Mouse (Mus musculus) forebrain, postnatal 0 days (tissue): ENCODE measurements around the gene Gm36210. TPM values are rescaled to one million over a fixed set of nuclear protein-coding genes. Genes with fewer than 3 reads are reported as not detected.
A peak's percentile ranks its signal among the peaks of the same experiment; 100 is the strongest.

Experiments
- ATAC-seq: fragments of 200-750 bp; cut with Nextera tagmentation; 2 replicates; pipeline ENCODE4 v1.8.0; 2017; ENCODE audit warnings: mild to moderate bottlenecking, moderate library complexity
- DNase-seq: peaks from one replicate; pipeline ENCODE4 v3.0.0-alpha.2; 2015
- H3K27ac ChIP-seq: fragments of 300-500 bp; sonication (generic); 2 replicates; pipeline ENCODE4 v1.5.1; 2014; ENCODE audit warnings: low read depth, mild to moderate bottlenecking, antibody characterized with exemption, low read length, moderate library complexity, mixed read lengths
- H3K27me3 ChIP-seq: fragments of 300-500 bp; sonication (generic); 2 replicates; pipeline ENCODE4 v1.6.1; 2014; ENCODE audit warnings: mild to moderate bottlenecking, low read length, mixed read lengths; ENCODE audit not compliant: insufficient read depth
- H3K36me3 ChIP-seq: fragments of 300-500 bp; sonication (generic); 2 replicates; pipeline ENCODE4 v1.6.1; 2014; ENCODE audit warnings: mild to moderate bottlenecking, moderate library complexity; ENCODE audit not compliant: insufficient read depth
- H3K4me1 ChIP-seq: fragments of 300-500 bp; sonication (generic); 2 replicates; pipeline ENCODE4 v1.6.1; 2014; ENCODE audit warnings: antibody characterized with exemption; ENCODE audit not compliant: insufficient read depth
- H3K4me2 ChIP-seq: fragments of 300-500 bp; sonication (generic); 2 replicates; pipeline ENCODE4 v1.6.1; 2014; ENCODE audit warnings: low read depth, mild to moderate bottlenecking, moderate library complexity
- H3K4me3 ChIP-seq: fragments of 300-500 bp; sonication (generic); 2 replicates; pipeline ENCODE4 v1.5.1; 2014; ENCODE audit warnings: low read depth, low read length, mixed read lengths
- H3K9ac ChIP-seq: fragments of 300-500 bp; sonication (generic); 2 replicates; pipeline ENCODE4 v1.6.1; 2014; ENCODE audit warnings: mild to moderate bottlenecking
- H3K9me3 ChIP-seq: fragments of 300-500 bp; sonication (generic); 2 replicates; pipeline ENCODE4 v1.6.1; 2016; ENCODE audit warnings: low read length
- CTCF ChIP-seq: sonication (generic); IDR thresholded peaks from 2 replicates; pipeline ENCODE4 v1.5.1; 2016; ENCODE audit warnings: antibody characterized with exemption, control low read depth, low read depth
- WGBS: fragments of 180-500 bp; shearing (Covaris S2); extraction: QIAGEN DNeasy Blood & Tissue Kit; methylation state at CpG from one replicate; pipeline ENCODE4 v1.1.7; 2014; 5-methylcytosine and 5-hydroxymethylcytosine counted together
- polyA plus RNA-seq: library from polyadenylated mRNA; unstranded; fragments of >200 nt; fragmentation: Nextera tagmentation; extraction: Ambion mirVana; gene quantifications from 2 replicates; pipeline ENCODE4 v1.2.1, GENCODE M21; 2015
- total RNA-seq: library from RNA; depleted of rRNA; stranded (reverse); fragments of >200 nt; gene quantifications from 2 replicates; pipeline ENCODE4 v1.2.3, GENCODE M21; 2014

Gene Gm36210
- total and polyA plus RNA-seq, 2 experiments from 2014 or later, result 0.47 to 0.48 TPM

GRCm38 (mm10) chr7:4902404-4902803 lies 3.9 kb downstream of the Gm36210 start:
- Histone ChIP-seq H3K9ac (no peak overlapping the region), H3K4me2 (no peak overlapping the region), H3K9me3 (no peaks in the 10 kb centered on the region), H3K27me3 (no peaks in the 10 kb centered on the region), H3K4me1 (peaks cover 11% of the 10 kb centered on the region; the same call in 1 of the 2 replicates), H3K36me3 (no peaks in the 10 kb centered on the region), H3K4me3 (no peak overlapping the region), H3K27ac (no peak overlapping the region)
- TF ChIP-seq CTCF, result no peak
- no peak for ATAC-seq
- DNase-seq, result no peak
- WGBS, result 53% methylated on average over 9 of the region's 9 CpGs

DNA sequence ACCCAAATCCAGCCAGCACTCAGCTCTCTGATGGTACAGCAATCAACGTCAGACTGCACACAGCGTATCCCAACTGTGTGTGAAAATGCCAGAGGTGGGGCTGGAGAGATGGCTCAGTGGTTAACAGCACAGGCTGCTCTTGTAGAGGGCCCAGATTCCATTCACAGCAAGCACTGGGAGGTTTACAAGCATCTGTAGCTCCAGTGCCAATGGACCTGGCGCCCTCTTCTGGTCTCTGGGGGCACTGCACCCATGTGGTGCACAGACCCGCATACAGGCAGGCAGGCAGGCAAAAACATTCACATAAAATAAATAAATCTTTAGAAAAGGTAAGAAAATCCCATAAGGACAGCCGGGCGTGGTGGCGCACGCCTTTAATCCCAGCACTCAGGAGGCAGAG lies 5.1 kb downstream of the Gm36210 start:
- H3K4me3 ChIP-seq, result no peak overlapping the region
- H3K9me3 ChIP-seq, result no peaks in the 10 kb centered on the region
- H3K4me1 ChIP-seq, result peaks cover 11% of the 10 kb centered on the region; the same call in 1 of the 2 replicates
- WGBS, result 48% methylated on average over 8 of the region's 8 CpGs
- no peaks in the 10 kb centered on the region for H3K27me3 ChIP-seq
- ATAC-seq, result no peak
- no peak overlapping the region for H3K27ac ChIP-seq
- peak; percentile 69 for TF ChIP-seq CTCF
- peak; percentile 32 for DNase-seq
- H3K36me3 ChIP-seq, result no peaks in the 10 kb centered on the region
- H3K4me2 ChIP-seq, result no peak overlapping the region
- H3K9ac ChIP-seq, result no peak overlapping the region

GRCm38 (mm10) chr7:4900523-4900851 lies 5.8 kb downstream of the Gm36210 start:
- peak overlapping the region; percentile 10; the same call in 1 of the 2 replicates for H3K27ac ChIP-seq
- peaks cover 11% of the 10 kb centered on the region; the same call in 1 of the 2 replicates for H3K4me1 ChIP-seq
- H3K4me2 ChIP-seq, result peak overlapping the region; percentile 52
- no peaks in the 10 kb centered on the region for H3K27me3 ChIP-seq
- whole genome bisulfite sequencing, result 22% methylated on average over 11 of the region's 11 CpGs
- H3K4me3 ChIP-seq, result peak overlapping the region; percentile 31; the same call in 1 of the 2 replicates
- H3K9ac ChIP-seq, result no peak overlapping the region
- no peak for DNase-seq
- no peak for TF ChIP-seq CTCF
- no peak for ATAC-seq
- no peaks in the 10 kb centered on the region for H3K36me3 ChIP-seq
- H3K9me3 ChIP-seq, result no peaks in the 10 kb centered on the region

GRCm38 (mm10) chr7:4899649-4900522 lies 6.4 kb downstream of the Gm36210 start:
- Histone ChIP-seq H3K9me3 (no peaks in the 10 kb centered on the region), H3K4me1 (peaks cover 11% of the 10 kb centered on the region; the same call in 1 of the 2 replicates), H3K4me2 (peak overlapping the region; percentile 52), H3K27ac (peak overlapping the region; percentile 48; the same call in 1 of the 2 replicates), H3K9ac (peak overlapping the region; percentile 50), H3K4me3 (peak overlapping the region; percentile 31), H3K36me3 (no peaks in the 10 kb centered on the region), H3K27me3 (no peaks in the 10 kb centered on the region)
- peak; percentile 61 for ATAC-seq
- DNase-seq, result peak; percentile 57
- TF ChIP-seq CTCF, result no peak
- WGBS, result 6% methylated on average over 19 of the region's 19 CpGs

DNA sequence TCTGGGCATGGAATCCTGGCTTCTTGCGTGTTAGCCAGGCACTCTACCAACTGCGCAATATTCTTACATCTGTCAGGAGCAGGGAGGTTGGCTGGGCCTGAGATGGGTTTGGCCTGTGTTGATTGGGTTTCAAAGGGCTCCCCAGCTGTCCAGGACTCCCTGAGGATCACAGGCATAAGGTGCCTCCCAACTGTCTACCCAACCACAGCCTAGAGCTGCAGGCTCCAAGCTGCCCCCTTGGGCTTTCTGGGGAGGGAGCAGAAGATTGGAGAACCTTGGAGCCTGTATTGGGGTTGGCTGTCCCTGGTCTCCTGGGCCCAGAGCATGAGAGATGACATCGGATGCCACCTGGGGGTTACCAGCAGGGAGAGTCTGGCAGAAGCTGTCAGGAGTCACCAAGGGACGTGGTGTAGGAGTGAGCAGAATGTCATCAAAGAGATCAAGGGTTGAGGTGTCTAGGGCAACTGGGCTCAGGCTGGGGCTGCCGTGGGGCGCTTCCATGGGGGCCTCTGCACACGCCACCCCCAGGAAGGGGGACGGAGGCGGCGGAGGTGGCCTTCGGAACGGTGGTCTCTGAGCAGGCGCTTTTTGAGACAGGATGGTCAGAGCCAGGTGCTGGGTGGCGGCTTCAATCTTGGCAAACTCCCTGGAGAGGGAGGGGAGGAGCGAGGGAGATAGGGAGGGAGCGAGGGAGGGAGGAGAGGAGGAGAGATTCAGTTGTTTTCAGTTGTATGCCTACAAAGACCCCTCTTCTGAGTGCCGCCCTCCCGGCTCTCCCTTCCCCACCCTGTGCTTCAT lies 7.3 kb downstream of the Gm36210 start:
- DNase-seq, result peak; percentile 25
- Histone ChIP-seq H3K27ac (0 out of 2 replicates have a peak overlapping the region, but pooled peaks have one; percentile 48), H3K4me3 (peak overlapping the region; percentile 31), H3K27me3 (no peaks in the 10 kb centered on the region), H3K36me3 (no peaks in the 10 kb centered on the region), H3K9ac (peak overlapping the region; percentile 50), H3K4me2 (peak overlapping the region; percentile 52), H3K9me3 (no peaks in the 10 kb centered on the region), H3K4me1 (peaks cover 11% of the 10 kb centered on the region; the same call in 1 of the 2 replicates)
- peak; percentile 59 for ATAC-seq
- WGBS, result 21% methylated on average over 16 of the region's 18 CpGs
- no peak for TF ChIP-seq CTCF

GRCm38 (mm10) chr7:4895186-4895585 lies 11.1 kb downstream of the Gm36210 start:
- Histone ChIP-seq H3K4me2 (no peak overlapping the region), H3K9me3 (no peaks in the 10 kb centered on the region), H3K4me1 (peaks cover 8% of the 10 kb centered on the region; the same call in 1 of the 2 replicates), H3K27ac (no peak overlapping the region), H3K27me3 (no peaks in the 10 kb centered on the region), H3K9ac (no peak overlapping the region), H3K4me3 (no peak overlapping the region), H3K36me3 (no peaks in the 10 kb centered on the region)
- ATAC-seq (no peak), DNase-seq (no peak)
- 74% methylated on average over 8 of the region's 11 CpGs for WGBS
- no peak for TF ChIP-seq CTCF
